Mouse (Mus musculus) stomach, postnatal 0 days (tissue): ENCODE results near the gene Snx8.

Experiments
- CTCF ChIP-seq: IDR thresholded peaks from 2 replicates; pipeline ENCODE4 v1.5.1; 2016; ENCODE audit warnings: antibody characterized with exemption, low read depth, mild to moderate bottlenecking, moderate library complexity
- EP300 ChIP-seq: optimal IDR thresholded peaks from 2 replicates; pipeline ENCODE3; 2016; ENCODE audit warnings: antibody characterized with exemption

GRCm38 (mm10) chr5:140316716-140317115 is 72.3 kb downstream of the Snx8 start:
- no peak for TF ChIP-seq CTCF
- TF ChIP-seq EP300: no peak
